Mouse (Mus musculus): Measurements from ENCODE around the gene Prrt4. TPM values are rescaled to one million over a fixed set of nuclear protein-coding genes. Genes with fewer than 3 reads are reported as not detected.
"Not testable (repeated sequence)": the region's sequence is repeated elsewhere in the genome, so short reads cannot be mapped to it uniquely, and the experiment has no call there.

Prrt4 gene
- total RNA-seq, 1 experiment from 2014 or later = not detected

GRCm38 (mm10) chr6:29168871-29169270 is 10.5 kb downstream of the Prrt4 start:
- ATAC-seq (replicated peaks in 1 of 2; ENCODE audit: insufficient read depth in 1 of 2, low FRiP score in 2 of 2, low TSS enrichment in 1 of 2, low read depth in 1 of 2, poor library complexity in 2 of 2, severe bottlenecking in 2 of 2) = no peak

- ATAC-seq (replicated peaks in 1 of 2; ENCODE audit: insufficient read depth in 1 of 2, low FRiP score in 2 of 2, low TSS enrichment in 1 of 2, low read depth in 1 of 2, poor library complexity in 2 of 2, severe bottlenecking in 2 of 2) = peak; percentile 24 to 42; a peak in 3 of 4 replicates
These were observed 13.2 kb downstream of the Prrt4 start for GRCm38 (mm10) chr6:29166196-29166595.

- ATAC-seq (replicated peaks in 1 of 2; ENCODE audit: insufficient read depth in 1 of 2, low FRiP score in 2 of 2, low TSS enrichment in 1 of 2, low read depth in 1 of 2, poor library complexity in 2 of 2, severe bottlenecking in 2 of 2) = peak; percentile 77 to 85
These were observed 14.8 kb downstream of the Prrt4 start, which contains the start of gene Rbm28 for GRCm38 (mm10) chr6:29164314-29165244. TSS of gene Rbm28 (minus strand) at chr6:29165006.

- ATAC-seq (replicated peaks in 1 of 2; ENCODE audit: insufficient read depth in 1 of 2, low FRiP score in 2 of 2, low TSS enrichment in 1 of 2, low read depth in 1 of 2, poor library complexity in 2 of 2, severe bottlenecking in 2 of 2) = not testable (repeated sequence)
These were observed 18.1 kb downstream of the Prrt4 start for GRCm38 (mm10) chr6:29161291-29161690.

GRCm38 (mm10) chr6:29160786-29161185 is 18.6 kb downstream of the Prrt4 start:
- ATAC-seq (replicated peaks in 1 of 2; ENCODE audit: insufficient read depth in 1 of 2, low FRiP score in 2 of 2, low TSS enrichment in 1 of 2, low read depth in 1 of 2, poor library complexity in 2 of 2, severe bottlenecking in 2 of 2) = no peak

GRCm38 (mm10) chr6:29156326-29156725 is 23.1 kb downstream of the Prrt4 start:
- no peak for ATAC-seq (replicated peaks in 1 of 2; ENCODE audit: insufficient read depth in 1 of 2, low FRiP score in 2 of 2, low TSS enrichment in 1 of 2, low read depth in 1 of 2, poor library complexity in 2 of 2, severe bottlenecking in 2 of 2)

GRCm38 (mm10) chr6:29150001-29150400 is 29.4 kb downstream of the Prrt4 start:
- no peak for ATAC-seq (replicated peaks in 1 of 2; ENCODE audit: insufficient read depth in 1 of 2, low FRiP score in 2 of 2, low TSS enrichment in 1 of 2, low read depth in 1 of 2, poor library complexity in 2 of 2, severe bottlenecking in 2 of 2)

- ATAC-seq (replicated peaks in 1 of 2; ENCODE audit: insufficient read depth in 1 of 2, low FRiP score in 2 of 2, low TSS enrichment in 1 of 2, low read depth in 1 of 2, poor library complexity in 2 of 2, severe bottlenecking in 2 of 2) = no peak
These were observed 31.9 kb downstream of the Prrt4 start for GRCm38 (mm10) chr6:29147407-29148010.

GRCm38 (mm10) chr6:29146641-29147040 is 32.7 kb downstream of the Prrt4 start:
- ATAC-seq (replicated peaks in 1 of 2; ENCODE audit: insufficient read depth in 1 of 2, low FRiP score in 2 of 2, low TSS enrichment in 1 of 2, low read depth in 1 of 2, poor library complexity in 2 of 2, severe bottlenecking in 2 of 2) = no peak

GRCm38 (mm10) chr6:29145456-29146307 is 33.7 kb downstream of the Prrt4 start:
- ATAC-seq (replicated peaks in 1 of 2; ENCODE audit: insufficient read depth in 1 of 2, low FRiP score in 2 of 2, low TSS enrichment in 1 of 2, low read depth in 1 of 2, poor library complexity in 2 of 2, severe bottlenecking in 2 of 2) = no peak

GRCm38 (mm10) chr6:29144971-29145370 is 34.4 kb downstream of the Prrt4 start:
- no peak for ATAC-seq (replicated peaks in 1 of 2; ENCODE audit: insufficient read depth in 1 of 2, low FRiP score in 2 of 2, low TSS enrichment in 1 of 2, low read depth in 1 of 2, poor library complexity in 2 of 2, severe bottlenecking in 2 of 2)

- ATAC-seq (replicated peaks in 1 of 2; ENCODE audit: insufficient read depth in 1 of 2, low FRiP score in 2 of 2, low TSS enrichment in 1 of 2, low read depth in 1 of 2, poor library complexity in 2 of 2, severe bottlenecking in 2 of 2) = peak; percentile 53; a peak in 1 of 4 replicates
These were observed 35.8 kb downstream of the Prrt4 start for GRCm38 (mm10) chr6:29143608-29144007.

GRCm38 (mm10) chr6:29137441-29137840 is 41.9 kb downstream of the Prrt4 start:
- ATAC-seq (replicated peaks in 1 of 2; ENCODE audit: insufficient read depth in 1 of 2, low FRiP score in 2 of 2, low TSS enrichment in 1 of 2, low read depth in 1 of 2, poor library complexity in 2 of 2, severe bottlenecking in 2 of 2) = no peak

GRCm38 (mm10) chr6:29133100-29133499 is 46.3 kb downstream of the Prrt4 start:
- no peak for ATAC-seq (replicated peaks in 1 of 2; ENCODE audit: insufficient read depth in 1 of 2, low FRiP score in 2 of 2, low TSS enrichment in 1 of 2, low read depth in 1 of 2, poor library complexity in 2 of 2, severe bottlenecking in 2 of 2)

- no peak for ATAC-seq (replicated peaks in 1 of 2; ENCODE audit: insufficient read depth in 1 of 2, low FRiP score in 2 of 2, low TSS enrichment in 1 of 2, low read depth in 1 of 2, poor library complexity in 2 of 2, severe bottlenecking in 2 of 2)
These were observed 52.4 kb downstream of the Prrt4 start for GRCm38 (mm10) chr6:29126878-29127426.

GRCm38 (mm10) chr6:29119990-29120389 is 59.4 kb downstream of the Prrt4 start:
- ATAC-seq (replicated peaks in 1 of 2; ENCODE audit: insufficient read depth in 1 of 2, low FRiP score in 2 of 2, low TSS enrichment in 1 of 2, low read depth in 1 of 2, poor library complexity in 2 of 2, severe bottlenecking in 2 of 2) = no peak
